Mouse (Mus musculus) bone marrow macrophage, adult 2 months (primary cell): Measurements from ENCODE around the gene Acer2.

Source experiments
- CTCF ChIP-seq: IDR thresholded peaks from 2 replicates; pipeline ENCODE4 v1.5.1; 2012; ENCODE audit warnings: low read depth, mild to moderate bottlenecking, low read length, moderate library complexity
- POLR2A ChIP-seq: IDR thresholded peaks from 2 replicates; pipeline ENCODE4 v1.6.1; 2012; ENCODE audit warnings: mild to moderate bottlenecking, low read depth, low read length, borderline replicate concordance

DNA sequence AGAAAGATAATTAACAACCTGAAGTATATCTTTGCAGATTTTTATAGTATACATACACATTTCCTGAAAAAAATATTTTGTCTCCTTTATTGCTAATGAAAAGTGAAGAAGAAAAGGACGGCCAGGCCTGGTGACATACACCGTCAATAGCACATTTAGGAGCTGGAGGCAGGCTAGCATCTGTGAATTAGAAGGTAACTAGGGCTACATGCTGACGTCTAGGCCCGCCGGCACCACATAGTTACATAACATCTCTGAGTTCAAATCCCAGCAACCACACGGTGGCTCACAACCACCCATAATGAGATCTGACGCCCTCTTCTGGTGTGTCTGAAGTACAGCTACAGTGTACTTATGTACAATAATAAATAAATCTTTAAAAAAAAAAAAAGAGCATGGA lies 38.6 kb downstream of the Acer2 start:
- TF ChIP-seq CTCF, result no peak
- TF ChIP-seq POLR2A, result no peak
